Mouse (Mus musculus): Measurements from ENCODE around the gene Uqcr11.

DNA sequence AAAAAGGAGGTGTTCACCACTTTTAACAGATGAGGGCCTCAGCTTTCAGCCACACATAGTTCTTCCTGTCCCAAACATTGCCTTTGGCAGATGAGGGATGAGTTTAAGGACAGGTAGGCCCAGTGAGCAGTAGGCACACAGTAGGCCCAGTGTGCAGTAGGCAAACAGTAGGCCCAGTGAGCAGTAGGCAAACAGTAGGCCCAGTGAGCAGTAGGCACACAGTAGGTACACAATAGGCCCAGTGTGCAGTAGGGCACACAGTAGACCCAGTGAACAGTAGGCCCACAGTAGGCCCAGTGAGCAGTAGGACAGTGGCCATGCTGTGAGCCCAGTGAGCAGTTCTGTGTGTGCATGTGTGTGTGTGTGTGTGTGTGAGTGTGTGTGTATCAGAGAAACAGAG, 33.4 kb upstream of the Uqcr11 start:
- TF ChIP-seq CTCF (IDR thresholded peaks at IDR 0.05; ENCODE audit: low read depth) (no peak), EP300 (optimal IDR thresholded peaks at IDR 0.05) (no peak)
